Mouse (Mus musculus) forebrain, embryonic 12.5 days (tissue): Measurements from ENCODE around the gene Gm1330. TPM values are rescaled to one million over a fixed set of nuclear protein-coding genes. Genes with fewer than 3 reads are reported as not detected.
"Not testable (repeated sequence)": the region's sequence is repeated elsewhere in the genome, so short reads cannot be mapped to it uniquely, and the experiment has no call there.

ENCODE experiments used
- ATAC-seq: fragments of 200-750 bp; cut with Nextera tagmentation; 2 replicates; pipeline ENCODE4 v1.8.0; 2017; ENCODE audit warnings: moderate TSS enrichment; ENCODE audit not compliant: low FRiP score
- H3K27ac ChIP-seq: fragments of 300-500 bp; sonication (generic); 2 replicates; pipeline ENCODE4 v1.5.1; 2016; ENCODE audit warnings: mild to moderate bottlenecking
- H3K27me3 ChIP-seq: fragments of 300-500 bp; sonication (generic); 2 replicates; pipeline ENCODE4 v1.6.1; 2016; ENCODE audit warnings: mild to moderate bottlenecking
- H3K36me3 ChIP-seq: fragments of 300-500 bp; sonication (generic); replicated peaks from 2 replicates; pipeline ENCODE4 v1.6.1; 2016; ENCODE audit warnings: mild to moderate bottlenecking
- H3K4me1 ChIP-seq: fragments of 300-500 bp; sonication (generic); 2 replicates; pipeline ENCODE4 v1.6.1; 2016
- H3K4me2 ChIP-seq: fragments of 300-500 bp; sonication (generic); 2 replicates; pipeline ENCODE4 v1.6.1; 2016; ENCODE audit warnings: mild to moderate bottlenecking, moderate library complexity
- H3K4me3 ChIP-seq: fragments of 300-500 bp; sonication (generic); replicated peaks from 2 replicates; pipeline ENCODE4 v1.5.1; 2016; ENCODE audit warnings: mild to moderate bottlenecking
- H3K9ac ChIP-seq: fragments of 300-500 bp; sonication (generic); 2 replicates; pipeline ENCODE4 v1.6.1; 2016; ENCODE audit warnings: mild to moderate bottlenecking
- H3K9me3 ChIP-seq: fragments of 300-500 bp; sonication (generic); 2 replicates; pipeline ENCODE4 v1.6.1; 2016
- WGBS: fragments of 180-500 bp; shearing (Covaris S2); methylation state at CpG from one replicate; pipeline ENCODE4 v1.1.7; 2016; 5-methylcytosine and 5-hydroxymethylcytosine counted together
- polyA plus RNA-seq: library from polyadenylated mRNA; unstranded; fragments of >200 nt; fragmentation: Nextera tagmentation; extraction: Ambion mirVana; gene quantifications from 2 replicates; pipeline ENCODE4 v1.2.1, GENCODE M21; 2016

Gene Gm1330
- not detected in 2 replicates for polyA plus RNA-seq

GRCm38 (mm10) chr2:149003151-149003550 is at the start of gene Gm1330:
TSS of gene Gm1330 (minus strand) at chr2:149003251.
- no peak within 1 kb of the TSS for H3K9ac ChIP-seq
- no peak within 1 kb of the TSS for H3K27ac ChIP-seq
- no peaks in the 10 kb centered on the region for H3K4me1 ChIP-seq
- no peaks in the 10 kb centered on the region for H3K27me3 ChIP-seq
- H3K4me2 ChIP-seq, result no peak within 1 kb of the TSS
- H3K4me3 ChIP-seq, result no peak within 1 kb of the TSS
- ATAC-seq, result no peak
- no peaks in the 10 kb centered on the region for H3K36me3 ChIP-seq
- H3K9me3 ChIP-seq, result no peaks in the 10 kb centered on the region

- not testable (repeated sequence) for ATAC-seq, H3K36me3 ChIP-seq, H3K4me2 ChIP-seq, H3K27me3 ChIP-seq, H3K27ac ChIP-seq, H3K4me1 ChIP-seq, H3K9me3 ChIP-seq, H3K4me3 ChIP-seq, H3K9ac ChIP-seq
- WGBS, result 81% methylated on average over 5 of the region's 5 CpGs
These were observed 14.1 kb upstream of the Gm1330 start, which contains the start of gene Gm10750 for GRCm38 (mm10) chr2:149017137-149017536. TSS of gene Gm10750 (minus strand) at chr2:149017237.

- H3K9me3 ChIP-seq, result no peaks in the 10 kb centered on the region
- no peak overlapping the region for H3K4me3 ChIP-seq
- H3K4me1 ChIP-seq, result no peaks in the 10 kb centered on the region
- no peak overlapping the region for H3K4me2 ChIP-seq
- no peaks in the 10 kb centered on the region for H3K36me3 ChIP-seq
- no peaks in the 10 kb centered on the region for H3K27me3 ChIP-seq
- 86% methylated on average over 2 of the region's 2 CpGs for WGBS
- H3K9ac ChIP-seq, result no peak overlapping the region
- no peak overlapping the region for H3K27ac ChIP-seq
- no peak for ATAC-seq
These were observed 1.8 kb upstream of the Gm1330 start for GRCm38 (mm10) chr2:149004826-149005225.

- no peak for ATAC-seq
- WGBS, result 86% methylated on average over 2 of the region's 2 CpGs
These were observed 7.9 kb downstream of the Gm1330 start for GRCm38 (mm10) chr2:148995133-148995532.

More at GRCm38 (mm10) chr2:148995133-148995532, 7.9 kb downstream of the Gm1330 start:
- no peaks in the 10 kb centered on the region for H3K4me1 ChIP-seq
- H3K9me3 ChIP-seq, result no peaks in the 10 kb centered on the region
- no peak overlapping the region for H3K9ac ChIP-seq
- no peak overlapping the region for H3K27ac ChIP-seq
- no peaks in the 10 kb centered on the region for H3K27me3 ChIP-seq
- H3K4me2 ChIP-seq, result no peak overlapping the region
- no peaks in the 10 kb centered on the region for H3K36me3 ChIP-seq
- no peak overlapping the region for H3K4me3 ChIP-seq

Other genes with a start within 250 kb of the Gm1330 start
- not detected in 2 replicates for gene Cst11, start 231.8 kb downstream of the Gm1330 start, polyA plus RNA-seq
- not detected in 2 replicates for gene 8030411F24Rik, start 221.2 kb downstream of the Gm1330 start, polyA plus RNA-seq
- gene Cst12, start 213.9 kb downstream of the Gm1330 start, polyA plus RNA-seq, result not detected in 2 replicates
- gene Cst8, start 204.5 kb downstream of the Gm1330 start, polyA plus RNA-seq, result not detected in 2 replicates
- gene Cst13, start 183.2 kb downstream of the Gm1330 start, polyA plus RNA-seq, result not detected in 2 replicates
- gene Cst9, start 168.1 kb downstream of the Gm1330 start, polyA plus RNA-seq, result not detected in 2 replicates
- gene 9230104L09Rik, start 138.2 kb downstream of the Gm1330 start, polyA plus RNA-seq, result not detected in 2 replicates
- 290 and 307 TPM in 2 replicates for gene Cst3, start 127.6 kb downstream of the Gm1330 start, polyA plus RNA-seq
- not detected in 2 replicates for gene Gm10750, start 14.0 kb upstream of the Gm1330 start, polyA plus RNA-seq